Mouse (Mus musculus) limb, embryonic 14.5 days (tissue): Measurements from ENCODE around the gene Sh3pxd2a. TPM values are rescaled to one million over a fixed set of nuclear protein-coding genes. Genes with fewer than 3 reads are reported as not detected.

Experiments
- ATAC-seq: fragments of 200-750 bp; cut with Nextera tagmentation; 2 replicates; pipeline ENCODE4 v1.8.0; 2017; ENCODE audit warnings: low read depth, moderate number of reproducible peaks, moderate TSS enrichment; ENCODE audit not compliant: low FRiP score
- DNase-seq: peaks from one replicate; pipeline ENCODE4 v3.0.0-alpha.2; 2015; ENCODE audit warnings: low spot score
- H3K27ac ChIP-seq: fragments of 300-500 bp; sonication (generic); replicated peaks from 2 replicates; pipeline ENCODE4 v1.5.1; 2014; ENCODE audit warnings: low read depth, mild to moderate bottlenecking, low read length, moderate library complexity, mixed read lengths
- H3K27me3 ChIP-seq: fragments of 300-500 bp; sonication (generic); 2 replicates; pipeline ENCODE4 v1.6.1; 2014; ENCODE audit warnings: low read length, mixed read lengths; ENCODE audit not compliant: control insufficient read depth, insufficient read depth
- H3K36me3 ChIP-seq: fragments of 300-500 bp; sonication (generic); 2 replicates; pipeline ENCODE4 v1.6.1; 2014; ENCODE audit warnings: mild to moderate bottlenecking, low read length, moderate library complexity, mixed read lengths; ENCODE audit not compliant: control insufficient read depth, insufficient read depth
- H3K4me1 ChIP-seq: fragments of 300-500 bp; sonication (generic); 2 replicates; pipeline ENCODE4 v1.6.1; 2014; ENCODE audit warnings: antibody characterized with exemption, low read length, mixed read lengths; ENCODE audit not compliant: control insufficient read depth, insufficient read depth
- H3K4me2 ChIP-seq: fragments of 300-500 bp; sonication (generic); replicated peaks from 2 replicates; pipeline ENCODE4 v1.6.1; 2014; ENCODE audit warnings: low read depth, mild to moderate bottlenecking, low read length, moderate library complexity; ENCODE audit not compliant: severe bottlenecking
- H3K4me3 ChIP-seq: fragments of 300-500 bp; sonication (generic); replicated peaks from 2 replicates; pipeline ENCODE4 v1.5.1; 2014; ENCODE audit warnings: low read length
- H3K9ac ChIP-seq: fragments of 300-500 bp; sonication (generic); 2 replicates; pipeline ENCODE4 v1.6.1; 2014; ENCODE audit warnings: mild to moderate bottlenecking, low read depth, low read length, moderate library complexity; ENCODE audit not compliant: severe bottlenecking
- H3K9me3 ChIP-seq: fragments of 300-500 bp; sonication (generic); 2 replicates; pipeline ENCODE4 v1.6.1; 2016; ENCODE audit warnings: low read length; ENCODE audit not compliant: control insufficient read depth
- POLR2A ChIP-seq: fragments of 200-500 bp; IDR thresholded peaks from 2 replicates; pipeline ENCODE4 v1.8.0; 2012; ENCODE audit warnings: inconsistent platforms, mild to moderate bottlenecking, moderate library complexity, borderline replicate concordance; ENCODE audit not compliant: insufficient read depth, insufficient read length; ENCODE audit errors: extremely low read depth
- WGBS: fragments of 180-500 bp; shearing (Covaris S2); extraction: QIAGEN DNeasy Blood & Tissue Kit; methylation state at CpG from one replicate; pipeline ENCODE4 v1.1.7; 2014; 5-methylcytosine and 5-hydroxymethylcytosine counted together
- polyA plus RNA-seq, 2 experiments: library from polyadenylated mRNA; depleted of rRNA in 1 of 2; stranded (reverse) in 1 of 2; unstranded in 1 of 2; fragments of >200 nt; fragmentation: Nextera tagmentation in 1 of 2; extraction: Ambion mirVana in 1 of 2; gene quantifications; 2 replicates each; pipeline versions ENCODE4 v1.2.1 to v1.2.3; 2012 to 2014

Sh3pxd2a gene
- polyA plus RNA-seq, 2 experiments, result 17.1 to 61.7 TPM

DNA sequence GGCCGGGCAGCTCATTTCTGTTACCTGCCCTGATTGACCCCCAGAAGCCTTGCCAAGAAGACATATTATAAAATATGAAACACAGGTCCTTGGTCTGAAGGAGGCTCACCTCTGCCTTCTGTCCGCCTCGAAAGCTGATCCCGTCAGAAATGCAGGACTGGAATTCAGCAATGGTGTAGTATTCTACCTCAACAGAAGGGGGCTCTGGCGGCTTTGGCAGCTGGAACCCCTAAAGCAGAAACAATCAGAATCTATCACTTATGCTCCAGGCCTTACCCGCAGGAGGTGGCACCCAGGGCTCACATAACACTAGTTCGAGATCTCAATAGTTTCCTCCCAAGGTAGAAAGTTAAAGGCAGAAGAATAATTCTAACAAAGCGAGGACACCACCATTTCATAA, 194.5 kb downstream of the Sh3pxd2a start:
- Histone ChIP-seq H3K9me3 (no peaks in the 10 kb centered on the region), H3K36me3 (peaks cover 95% of the 10 kb centered on the region), H3K9ac (no peak overlapping the region), H3K4me1 (no peaks in the 10 kb centered on the region), H3K4me2 (no peak overlapping the region), H3K27ac (no peak overlapping the region), H3K4me3 (no peak overlapping the region), H3K27me3 (no peaks in the 10 kb centered on the region)
- no peak for ATAC-seq
- DNase-seq, result no peak
- TF ChIP-seq POLR2A, result no peak
- 50% methylated on average over 8 of the region's 8 CpGs for WGBS

GRCm38 (mm10) chr19:47267066-47267465, 197.1 kb downstream of the Sh3pxd2a start:
- peaks cover 80% of the 10 kb centered on the region for H3K36me3 ChIP-seq
- no peak overlapping the region for H3K27ac ChIP-seq
- H3K9me3 ChIP-seq, result no peaks in the 10 kb centered on the region
- H3K9ac ChIP-seq, result no peak overlapping the region
- no peaks in the 10 kb centered on the region for H3K27me3 ChIP-seq
- H3K4me1 ChIP-seq, result no peaks in the 10 kb centered on the region
- DNase-seq, result no peak
- no peak for ATAC-seq
- WGBS, result 86% methylated on average over 20 of the region's 21 CpGs
- no peak overlapping the region for H3K4me2 ChIP-seq
- TF ChIP-seq POLR2A, result no peak
- no peak overlapping the region for H3K4me3 ChIP-seq

DNA sequence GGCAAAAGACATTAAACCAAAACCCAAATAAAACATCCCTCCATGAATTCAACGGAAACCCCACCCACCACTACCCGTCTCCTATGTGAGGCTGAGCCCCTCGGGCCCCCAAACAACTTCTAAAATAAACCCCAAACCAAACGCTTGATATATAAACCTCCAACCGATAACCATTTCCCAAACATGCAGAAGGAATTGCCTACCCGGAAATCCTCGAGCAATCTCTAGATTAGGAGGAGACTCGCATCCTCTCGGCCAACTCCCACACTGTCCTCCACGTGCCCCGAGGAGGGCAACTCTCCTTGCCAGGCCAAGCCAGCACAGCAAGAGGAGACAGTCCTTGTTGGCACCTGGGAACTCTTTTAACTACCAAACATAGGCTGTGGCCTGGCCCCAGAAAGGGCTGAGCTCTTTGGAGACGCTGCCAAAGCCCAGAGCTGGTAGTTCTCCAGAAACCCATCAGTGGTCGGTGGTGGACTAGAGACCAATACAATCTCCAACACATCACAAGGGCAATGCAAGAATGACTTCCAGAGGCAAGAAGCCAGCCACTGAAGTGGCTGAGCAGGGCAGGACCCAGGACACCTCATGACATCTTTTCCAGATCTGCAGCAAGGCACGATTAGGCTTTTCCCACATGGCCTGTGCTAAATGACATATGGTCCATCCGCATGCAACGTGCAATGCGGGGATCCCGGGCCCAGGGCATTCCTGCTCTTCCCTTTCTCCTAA, 198.0 kb downstream of the Sh3pxd2a start:
- 91% methylated on average over 18 of the region's 18 CpGs for WGBS

DNA sequence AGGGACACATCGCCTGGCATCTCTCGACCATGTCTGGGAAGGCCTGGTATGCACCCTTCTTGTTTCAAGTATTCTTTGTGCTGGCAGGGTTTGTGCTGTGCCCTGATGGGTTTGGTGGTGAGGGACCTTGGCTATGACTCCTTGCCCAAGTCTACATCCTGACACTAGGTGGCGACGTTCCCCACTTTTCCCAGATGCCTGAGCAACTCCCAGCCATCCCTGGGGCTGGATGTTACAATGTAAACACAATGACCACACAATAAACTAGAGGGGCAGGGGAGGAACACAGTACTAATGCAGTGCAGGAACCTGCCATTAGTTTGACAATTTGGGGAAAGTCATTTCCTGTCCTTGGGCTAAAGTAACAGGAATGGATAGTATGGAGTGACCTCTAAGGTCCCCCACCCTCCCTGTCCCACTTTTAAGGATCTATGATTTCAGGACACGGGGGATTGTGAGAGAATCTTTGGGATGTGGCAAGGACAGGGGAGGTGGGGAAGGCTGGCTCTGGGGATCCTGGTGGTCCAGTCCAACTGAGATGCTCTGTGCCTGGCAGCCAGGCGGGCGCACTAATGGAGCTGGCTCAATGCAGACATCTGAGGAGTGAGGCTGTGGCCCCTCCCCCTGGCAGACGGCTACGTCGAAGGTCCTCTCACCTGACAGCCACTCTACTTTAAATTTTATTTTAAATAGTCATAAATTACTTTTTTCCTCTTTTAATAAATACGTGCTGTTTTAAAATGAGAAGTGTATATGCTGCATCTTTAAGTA, 199.7 kb downstream of the Sh3pxd2a start:
- TF ChIP-seq POLR2A, result no peak
- DNase-seq (peak; percentile 64), ATAC-seq (no peak)
- Histone ChIP-seq H3K36me3 (peaks cover 58% of the 10 kb centered on the region), H3K9ac (no peak overlapping the region), H3K4me3 (no peak overlapping the region), H3K9me3 (no peaks in the 10 kb centered on the region), H3K27ac (no peak overlapping the region), H3K27me3 (no peaks in the 10 kb centered on the region), H3K4me2 (no peak overlapping the region), H3K4me1 (no peaks in the 10 kb centered on the region)
- WGBS, result 49% methylated on average over 11 of the region's 11 CpGs

More for the DNA sequence above, 198.0 kb downstream of the Sh3pxd2a start:
- H3K4me3 ChIP-seq, result no peak overlapping the region
- no peak for ATAC-seq
- H3K27ac ChIP-seq, result no peak overlapping the region
- H3K9me3 ChIP-seq, result no peaks in the 10 kb centered on the region
- no peak overlapping the region for H3K9ac ChIP-seq
- no peak overlapping the region for H3K4me2 ChIP-seq
- H3K4me1 ChIP-seq, result no peaks in the 10 kb centered on the region
- peaks cover 75% of the 10 kb centered on the region for H3K36me3 ChIP-seq
- no peak for TF ChIP-seq POLR2A
- H3K27me3 ChIP-seq, result no peaks in the 10 kb centered on the region
- DNase-seq, result no peak

- Histone ChIP-seq H3K9ac (no peak overlapping the region), H3K4me2 (no peak overlapping the region), H3K4me3 (no peak overlapping the region), H3K4me1 (no peaks in the 10 kb centered on the region), H3K27me3 (no peaks in the 10 kb centered on the region), H3K27ac (no peak overlapping the region), H3K36me3 (peaks cover 49% of the 10 kb centered on the region), H3K9me3 (no peaks in the 10 kb centered on the region)
- ATAC-seq (no peak), DNase-seq (no peak)
- TF ChIP-seq POLR2A, result no peak
- 86% methylated on average over 8 of the region's 8 CpGs for WGBS
Observed at GRCm38 (mm10) chr19:47263621-47264020, 200.6 kb downstream of the Sh3pxd2a start.
